Mouse (Mus musculus): ENCODE data around the gene Col4a2.

DNA sequence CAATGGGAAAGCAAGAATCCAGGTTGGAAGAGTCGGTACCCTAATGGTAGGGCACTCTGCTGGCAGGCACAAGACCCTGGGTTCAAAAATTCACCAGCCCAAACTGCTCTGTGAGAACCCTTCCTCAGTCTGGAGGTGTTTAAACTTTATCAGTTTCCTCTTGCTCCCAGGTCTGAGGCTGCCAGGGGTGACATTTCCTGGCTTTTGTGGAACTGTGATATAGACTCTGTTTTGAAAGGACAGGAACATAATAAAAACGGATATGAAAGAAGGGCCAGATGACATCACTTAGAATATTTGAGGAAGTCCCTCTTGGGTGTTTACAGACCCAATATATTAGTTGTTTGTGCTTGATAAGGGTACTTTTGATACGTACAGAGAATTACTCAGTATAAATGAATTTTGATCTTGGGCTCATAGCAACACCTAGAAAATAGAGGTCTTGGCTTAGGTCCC is 28.5 kb downstream of the Col4a2 start:
- TF ChIP-seq CTCF (IDR thresholded peaks at IDR 0.05; ENCODE audit: extremely low read depth, insufficient read depth, insufficient read length, insufficient replicate concordance) (no peak), POLR2A (IDR thresholded peaks at IDR 0.05; ENCODE audit: low read depth, low read length) (no peak)
